Mouse (Mus musculus): Measurements from ENCODE around the gene Steap3. TPM values are rescaled to one million over a fixed set of nuclear protein-coding genes. Genes with fewer than 3 reads are reported as not detected.
A peak's percentile ranks its signal among the peaks of the same experiment; 100 is the strongest.

Steap3 gene
- total RNA-seq, 2 experiments from 2014 or later, result 6.1 to 6.3 TPM

DNA sequence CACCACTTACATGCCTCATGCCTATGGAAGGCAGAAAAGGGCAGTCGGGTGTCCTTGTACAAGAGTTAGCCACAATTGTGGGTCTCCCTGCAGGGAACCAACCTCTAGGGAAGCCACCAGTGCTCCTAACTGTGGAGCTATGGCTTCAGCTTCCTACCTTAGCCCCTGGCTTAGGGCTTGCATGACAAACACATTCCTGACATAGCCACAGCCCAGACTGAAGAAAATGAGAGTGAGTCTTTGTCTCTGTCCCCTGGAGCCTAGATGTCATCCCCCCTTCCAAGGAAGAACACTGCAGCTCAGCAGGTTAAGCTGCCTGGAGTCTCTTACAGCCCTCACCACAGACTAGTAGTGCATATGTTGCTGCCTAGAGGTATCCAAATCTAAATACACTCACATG, 67.7 kb downstream of the Steap3 start:
- ATAC-seq (replicated peaks; ENCODE audit: low FRiP score, poor library complexity, severe bottlenecking), result no peak

DNA sequence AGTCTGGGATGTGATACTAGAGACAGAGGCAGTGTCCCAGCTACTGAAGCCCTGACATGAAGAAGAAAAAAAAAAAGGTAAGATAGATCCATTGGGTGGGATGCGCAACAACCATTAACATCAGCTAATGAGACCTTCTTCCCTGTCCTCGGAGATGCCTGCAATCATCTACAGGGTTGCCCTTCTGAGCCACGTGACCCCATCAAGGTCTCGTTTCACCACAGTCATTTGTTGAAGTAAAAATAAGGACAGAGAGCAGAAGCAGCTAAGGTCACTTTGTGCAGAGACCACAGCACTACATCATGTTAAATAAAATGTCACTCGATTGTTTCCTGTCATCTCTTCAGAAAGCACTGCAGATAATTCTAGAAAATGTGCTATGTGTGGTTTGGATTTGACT, 68.7 kb downstream of the Steap3 start:
- ATAC-seq (replicated peaks; ENCODE audit: low FRiP score, poor library complexity, severe bottlenecking), result no peak

GRCm38 (mm10) chr1:120202542-120202941, 70.0 kb downstream of the Steap3 start:
- ATAC-seq (replicated peaks; ENCODE audit: low FRiP score, poor library complexity, severe bottlenecking), result no peak

DNA sequence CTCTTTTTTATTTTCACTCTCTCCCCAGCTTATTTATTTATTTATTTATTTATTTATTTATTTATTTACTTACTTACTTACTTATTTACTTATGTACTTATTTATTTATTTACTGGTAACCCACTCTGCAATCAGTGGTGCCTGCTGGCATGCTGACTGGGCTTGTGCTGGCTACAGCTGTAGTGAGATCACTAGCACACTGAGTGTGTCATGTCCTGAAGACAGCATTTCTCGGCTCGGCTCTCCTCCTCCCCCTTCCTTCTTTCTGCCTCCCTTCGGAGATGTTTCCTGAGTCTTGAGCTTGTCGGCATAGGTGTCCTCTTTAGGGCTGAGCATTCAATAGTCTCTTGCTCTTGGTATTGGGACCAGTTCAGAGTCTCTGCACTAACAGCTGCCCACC, 73.6 kb downstream of the Steap3 start:
- ATAC-seq (replicated peaks; ENCODE audit: low FRiP score, poor library complexity, severe bottlenecking), result no peak

DNA sequence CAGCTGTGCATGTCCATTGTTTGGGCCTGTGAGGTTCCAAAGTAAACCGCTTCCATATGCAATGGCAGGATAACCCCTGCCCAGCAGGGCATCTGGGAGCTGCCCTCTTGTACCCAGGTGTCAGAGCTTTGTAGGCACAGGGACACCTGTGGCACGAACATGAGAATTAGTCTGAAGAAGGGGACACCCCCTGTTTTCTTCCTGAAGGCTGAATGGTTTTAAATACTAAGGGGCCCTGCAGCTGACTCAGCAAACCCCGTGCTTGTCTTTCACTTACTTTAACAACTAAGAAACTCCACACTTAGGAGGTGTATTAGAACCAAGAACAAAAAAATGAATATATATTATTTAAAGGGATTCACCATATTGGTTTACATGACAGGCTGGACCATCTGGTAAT, 74.4 kb downstream of the Steap3 start:
- no peak for ATAC-seq (replicated peaks; ENCODE audit: low FRiP score, poor library complexity, severe bottlenecking)

GRCm38 (mm10) chr1:120197189-120197588, 75.3 kb downstream of the Steap3 start:
- peak; percentile 80 for ATAC-seq (replicated peaks; ENCODE audit: low FRiP score, poor library complexity, severe bottlenecking)

DNA sequence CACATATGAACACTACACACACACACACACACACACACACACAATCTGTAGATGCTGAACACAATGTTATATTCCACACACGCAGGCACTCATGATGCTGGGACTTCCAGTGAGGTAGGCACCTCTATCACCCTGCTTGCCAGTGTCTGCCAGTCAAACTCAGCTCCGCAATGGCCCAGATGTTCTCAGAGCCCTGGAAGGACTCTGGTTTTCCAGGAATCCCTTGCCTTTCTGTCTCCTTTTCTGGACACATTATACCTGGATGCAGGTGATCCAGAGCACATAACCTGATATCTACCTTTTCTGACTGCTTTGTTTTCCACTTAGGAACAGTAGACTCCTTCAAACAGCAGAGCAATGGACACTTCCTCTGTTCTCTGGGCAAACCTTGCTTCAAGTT, 75.8 kb downstream of the Steap3 start:
- no peak for ATAC-seq (replicated peaks; ENCODE audit: low FRiP score, poor library complexity, severe bottlenecking)

GRCm38 (mm10) chr1:120195947-120196346, 76.6 kb downstream of the Steap3 start:
- ATAC-seq (replicated peaks; ENCODE audit: low FRiP score, poor library complexity, severe bottlenecking), result no peak

DNA sequence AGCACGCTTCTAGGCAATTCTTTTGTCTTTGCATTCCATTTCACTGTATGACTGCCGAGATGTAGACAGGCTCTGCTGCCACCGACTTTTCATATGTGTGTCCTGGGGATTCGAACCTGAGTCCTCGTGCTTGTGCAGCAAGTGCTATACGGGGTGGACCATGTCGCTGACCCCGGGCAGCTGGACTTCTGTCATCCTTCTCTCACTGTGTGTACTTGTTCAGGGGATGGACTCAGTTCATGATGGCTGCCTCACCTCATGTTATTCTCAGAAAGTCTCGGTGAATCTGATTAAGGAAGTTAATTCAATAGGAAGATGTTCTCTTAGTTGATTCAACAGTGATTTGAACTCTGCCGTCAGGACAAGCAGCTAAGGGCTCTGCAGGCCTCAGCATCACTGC, 78.9 kb downstream of the Steap3 start:
- no peak for ATAC-seq (replicated peaks; ENCODE audit: low FRiP score, poor library complexity, severe bottlenecking)

DNA sequence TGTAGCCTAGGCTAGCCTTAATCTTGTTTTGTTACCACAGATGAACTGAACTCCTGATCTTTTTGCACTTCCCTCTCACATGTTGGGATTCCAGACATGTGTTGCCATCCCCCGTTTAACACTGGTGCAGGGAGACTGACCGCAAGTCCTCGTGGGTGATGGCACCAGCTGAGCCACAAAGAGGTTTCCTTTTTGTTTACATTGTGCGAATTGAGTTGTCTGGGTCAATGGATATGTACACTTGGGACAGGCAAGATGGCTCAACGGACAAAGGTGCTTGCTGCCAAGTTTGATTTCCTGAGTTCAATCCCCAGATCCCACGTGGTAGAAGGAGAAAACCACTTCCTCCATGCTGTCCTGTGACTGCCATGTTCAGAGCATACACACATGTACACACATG, 80.2 kb downstream of the Steap3 start:
- ATAC-seq (replicated peaks; ENCODE audit: low FRiP score, poor library complexity, severe bottlenecking), result no peak

- no peak for ATAC-seq (replicated peaks; ENCODE audit: low FRiP score, poor library complexity, severe bottlenecking)
These were observed 81.6 kb downstream of the Steap3 start for GRCm38 (mm10) chr1:120190946-120191345.

- ATAC-seq (replicated peaks; ENCODE audit: low FRiP score, poor library complexity, severe bottlenecking), result no peak
These were observed 82.2 kb downstream of the Steap3 start for GRCm38 (mm10) chr1:120190300-120190699.

GRCm38 (mm10) chr1:120189206-120189605, 83.3 kb downstream of the Steap3 start:
- ATAC-seq (replicated peaks; ENCODE audit: low FRiP score, poor library complexity, severe bottlenecking), result no peak

GRCm38 (mm10) chr1:120187059-120187458, 85.4 kb downstream of the Steap3 start:
- ATAC-seq (replicated peaks; ENCODE audit: low FRiP score, poor library complexity, severe bottlenecking), result no peak

- no peak for ATAC-seq (replicated peaks; ENCODE audit: low FRiP score, poor library complexity, severe bottlenecking)
These were observed 85.8 kb downstream of the Steap3 start for GRCm38 (mm10) chr1:120186655-120187054.

DNA sequence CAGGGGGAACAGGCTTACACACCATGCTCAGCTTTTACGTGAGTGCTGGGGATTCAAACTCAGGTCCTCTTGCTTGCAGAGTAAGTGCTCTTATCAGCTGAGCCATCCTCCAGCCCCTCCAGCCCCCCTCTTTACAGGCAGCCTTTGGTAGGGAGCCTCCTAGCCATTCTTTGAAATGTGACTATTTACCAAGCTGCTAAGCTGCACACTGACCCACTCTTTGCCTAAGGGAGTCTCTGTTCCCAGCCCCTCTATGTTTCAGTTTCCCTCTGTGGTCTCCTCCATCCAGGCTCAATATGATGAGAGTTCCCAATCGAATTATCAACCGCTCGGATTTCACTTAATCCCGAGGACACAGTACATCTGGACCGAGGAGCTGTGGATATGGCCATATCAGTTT, 86.3 kb downstream of the Steap3 start:
- ATAC-seq (replicated peaks; ENCODE audit: low FRiP score, poor library complexity, severe bottlenecking), result no peak

GRCm38 (mm10) chr1:120177141-120177540, 95.4 kb downstream of the Steap3 start:
- ATAC-seq (replicated peaks; ENCODE audit: low FRiP score, poor library complexity, severe bottlenecking), result no peak

- ATAC-seq (replicated peaks; ENCODE audit: low FRiP score, poor library complexity, severe bottlenecking), result no peak
These were observed 96.2 kb downstream of the Steap3 start for GRCm38 (mm10) chr1:120176313-120176712.

GRCm38 (mm10) chr1:120174991-120175390, 97.5 kb downstream of the Steap3 start:
- no peak for ATAC-seq (replicated peaks; ENCODE audit: low FRiP score, poor library complexity, severe bottlenecking)

GRCm38 (mm10) chr1:120171819-120172521, 100.5 kb downstream of the Steap3 start:
- ATAC-seq (replicated peaks; ENCODE audit: low FRiP score, poor library complexity, severe bottlenecking), result no peak

- no peak for ATAC-seq (replicated peaks; ENCODE audit: low FRiP score, poor library complexity, severe bottlenecking)
These were observed 102.2 kb downstream of the Steap3 start for GRCm38 (mm10) chr1:120170307-120170706.

DNA sequence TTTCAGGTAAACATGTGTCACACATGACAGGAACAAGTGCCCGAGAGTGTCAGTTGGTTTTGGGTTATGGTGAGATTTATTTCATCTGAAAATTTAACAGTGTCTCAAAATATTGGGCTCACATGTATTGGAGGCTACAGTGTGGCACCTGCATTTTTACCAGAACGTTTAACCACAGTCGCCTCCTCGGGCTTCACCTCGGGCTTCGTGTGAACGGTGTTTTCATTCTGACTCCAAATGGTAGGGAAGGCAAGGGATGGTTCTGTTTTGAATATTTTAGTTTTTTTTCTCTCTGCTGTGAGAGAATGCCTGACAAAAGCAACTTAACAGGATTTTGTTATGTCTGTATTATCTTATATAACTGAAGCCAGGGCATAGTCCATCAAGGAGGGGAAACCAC, 103.8 kb downstream of the Steap3 start:
- no peak for ATAC-seq (replicated peaks; ENCODE audit: low FRiP score, poor library complexity, severe bottlenecking)
